In genomic region chr5:135877180-135877579, GRCm38 (mm10) we compare ENCODE assay signal across 8 mouse cellular contexts. TPM values are rescaled to one million over a fixed set of nuclear protein-coding genes. Genes with fewer than 3 reads are reported as not detected.
DNase-seq lines count a peak whose midpoint lies in the region; ATAC-seq and TF ChIP-seq lines count a peak whose summit lies in the region.

No protein-coding gene starts in this region.

- peak overlapping the region; percentile 60 for H3K4me2 ChIP-seq in intestine, embryonic 14.5 days (ENCODE audit: low read length)
- H3K4me2 ChIP-seq in liver, embryonic 13.5 days: peak overlapping the region; percentile 56

- no peak for ATAC-seq in intestine, embryonic 14.5 days (replicated peaks; ENCODE audit: low FRiP score, low TSS enrichment, low read depth)
- no peak for ATAC-seq in liver, embryonic 13.5 days (ENCODE audit: low read depth)

- TF ChIP-seq CTCF in thymus, adult 2 months (IDR thresholded peaks at IDR 0.05; ENCODE audit: borderline replicate concordance, control insufficient read depth, extremely low read depth, insufficient read depth, low read length, poor library complexity): no peak

- H3K9ac ChIP-seq in intestine, embryonic 14.5 days (ENCODE audit: low read length): no peak overlapping the region
- H3K9ac ChIP-seq in liver, embryonic 13.5 days: no peak overlapping the region

- no peak overlapping the region for H3K27ac ChIP-seq in thymus, adult 2 months (ENCODE audit: control insufficient read depth, insufficient read depth, low read length)
- H3K27ac ChIP-seq in intestine, embryonic 14.5 days (ENCODE audit: low read depth): no peak overlapping the region
- no peak overlapping the region for H3K27ac ChIP-seq in liver, embryonic 13.5 days

- peak; percentile 50 for DNase-seq in thymus, adult 2 months
- DNase-seq in thymus, adult 18-20 months: no peak
- DNase-seq in c-Kit-positive CD71-negative TER-119-negative erythroid progenitor cells, embryonic 14.5 days (ENCODE audit: low read depth): peak; percentile 53
- peak; percentile 52 for DNase-seq in gastrocnemius, postnatal 36 days
- peak; percentile 80 for DNase-seq in intestine, embryonic 14.5 days (ENCODE audit: low spot score)
- DNase-seq in liver, embryonic 13.5 days: no peak
- DNase-seq in naive thymus-derived CD4-positive, alpha-beta T cell, adult 2 months (ENCODE audit: low read depth): peak; percentile 71
- no peak for DNase-seq in yolk sac, embryonic 10.5 days (ENCODE audit: low spot score)

- no peaks in the 10 kb centered on the region for H3K9me3 ChIP-seq in intestine, embryonic 14.5 days (ENCODE audit: control insufficient read depth, low read length)
- no peaks in the 10 kb centered on the region for H3K9me3 ChIP-seq in liver, embryonic 13.5 days (replicated peaks)

- peaks cover 3% of the 10 kb centered on the region; the same call in 1 of the 2 replicates for H3K4me1 ChIP-seq in thymus, adult 2 months (replicated peaks; ENCODE audit: control insufficient read depth, insufficient read depth, low read length)
- peaks cover 11% of the 10 kb centered on the region for H3K4me1 ChIP-seq in intestine, embryonic 14.5 days (replicated peaks; ENCODE audit: control insufficient read depth, insufficient read depth, low read length)
- H3K4me1 ChIP-seq in liver, embryonic 13.5 days (replicated peaks): peaks cover 16% of the 10 kb centered on the region

- WGBS in thymus, adult 2 months: 8% methylated on average over 8 of the region's 8 CpGs
- 19% methylated on average over 8 of the region's 8 CpGs for WGBS in intestine, embryonic 14.5 days
- 13% methylated on average over 8 of the region's 8 CpGs for WGBS in liver, embryonic 13.5 days (ENCODE audit: insufficient replicate concordance)

- no peak for TF ChIP-seq POLR2A in thymus, adult 2 months (IDR thresholded peaks at IDR 0.05; ENCODE audit: control insufficient read depth, extremely low read depth, insufficient read depth, low read length, poor library complexity)

- no peaks in the 10 kb centered on the region for H3K27me3 ChIP-seq in thymus, adult 2 months (ENCODE audit: control insufficient read depth, insufficient read depth, low read length)
- H3K27me3 ChIP-seq in intestine, embryonic 14.5 days (replicated peaks; ENCODE audit: control insufficient read depth, insufficient read depth, low read length): peaks cover 12% of the 10 kb centered on the region; the same call in 1 of the 2 replicates
- peaks cover 25% of the 10 kb centered on the region for H3K27me3 ChIP-seq in liver, embryonic 13.5 days

- H3K36me3 ChIP-seq in thymus, adult 2 months (ENCODE audit: control insufficient read depth, insufficient read depth, low read length): no peaks in the 10 kb centered on the region
- no peaks in the 10 kb centered on the region for H3K36me3 ChIP-seq in intestine, embryonic 14.5 days (ENCODE audit: control insufficient read depth, insufficient read depth, low read length)
- H3K36me3 ChIP-seq in liver, embryonic 13.5 days: no peaks in the 10 kb centered on the region

- no peak overlapping the region for H3K4me3 ChIP-seq in thymus, adult 2 months (ENCODE audit: control insufficient read depth, insufficient read depth, low read length)
- 0 out of 2 replicates have a peak overlapping the region, but pooled peaks have one; percentile 35 for H3K4me3 ChIP-seq in intestine, embryonic 14.5 days (ENCODE audit: low read depth, low read length)
- no peak overlapping the region for H3K4me3 ChIP-seq in liver, embryonic 13.5 days (replicated peaks)

- intact Hi-C loops in gastrocnemius, postnatal 36 days (cut with DNase I): loop anchor here (5.0 kb wide), 1 partner anchor 185 kb away; no protein-coding TSS in a partner anchor

RNA-seq across cellular contexts. Expression of gene Hspb1, which starts 10.5 kb away (rescaled TPM):
- 73.6 and 96.8 TPM in 2 replicates for polyA plus RNA-seq in thymus, adult 2 months (2012; rRNA removed)
- 100 to 1,000 TPM; 269 to 277 TPM for total RNA-seq in gastrocnemius, postnatal 36 days (2021)
- 79.9 and 81.7 TPM in 2 replicates for polyA plus RNA-seq in intestine, embryonic 14.5 days (2014; fragmentation: Nextera tagmentation; extraction: Ambion mirVana)
- 6.4 and 7.3 TPM in 2 replicates for polyA plus RNA-seq in liver, embryonic 13.5 days (2015; fragmentation: Nextera tagmentation; extraction: Ambion mirVana)

RNA-seq across cellular contexts. Expression of gene Ywhag, which starts 57.2 kb away (rescaled TPM):
- 56.5 and 73.5 TPM in 2 replicates for polyA plus RNA-seq in thymus, adult 2 months (2012; rRNA removed)
- 100 to 1,000 TPM; 297 to 301 TPM for total RNA-seq in gastrocnemius, postnatal 36 days (2021)
- polyA plus RNA-seq in intestine, embryonic 14.5 days (2014; fragmentation: Nextera tagmentation; extraction: Ambion mirVana): 93.3 and 95.7 TPM in 2 replicates
- polyA plus RNA-seq in liver, embryonic 13.5 days (2015; fragmentation: Nextera tagmentation; extraction: Ambion mirVana): 80.8 and 100 TPM in 2 replicates

Comparison
In these comparisons a context has a peak if more than half of its experiments do, and no peak if none do; other contexts are left out.
1. DNase-seq: peak in thymus, adult 2 months (single experiment), c-Kit-positive CD71-negative TER-119-negative erythroid progenitor cells, embryonic 14.5 days (single experiment), gastrocnemius, postnatal 36 days (2 of 2), intestine, embryonic 14.5 days (single experiment) and naive thymus-derived CD4-positive, alpha-beta T cell, adult 2 months (single experiment); none in thymus, adult 18-20 months (0 of 2), liver, embryonic 13.5 days (single experiment) and yolk sac, embryonic 10.5 days (single experiment).